Mouse (Mus musculus) small intestine, adult 2 months (tissue): Measurements from ENCODE around the gene Nfe2l1. TPM values are rescaled to one million over a fixed set of nuclear protein-coding genes. Genes with fewer than 3 reads are reported as not detected.

ENCODE experiments used
- H3K27ac ChIP-seq: fragments of 200-500 bp; 2 replicates; pipeline ENCODE4 v1.5.1; 2012; ENCODE audit warnings: low read depth, low read length, control low read depth, inconsistent platforms; ENCODE audit not compliant: insufficient read depth
- H3K27me3 ChIP-seq: fragments of 200-500 bp; 2 replicates; pipeline ENCODE4 v1.6.1; 2012; ENCODE audit warnings: mild to moderate bottlenecking, moderate library complexity, low read length, inconsistent platforms; ENCODE audit not compliant: control insufficient read depth, insufficient read depth
- H3K36me3 ChIP-seq: fragments of 200-500 bp; 2 replicates; pipeline ENCODE4 v1.6.1; 2012; ENCODE audit warnings: mild to moderate bottlenecking, low read length, control low read depth, inconsistent platforms; ENCODE audit not compliant: control insufficient read depth, insufficient read depth
- H3K4me1 ChIP-seq: fragments of 200-500 bp; 2 replicates; pipeline ENCODE4 v1.6.1; 2012; ENCODE audit warnings: low read length, inconsistent platforms, mixed read lengths; ENCODE audit not compliant: control insufficient read depth, insufficient read depth, insufficient read length
- H3K4me3 ChIP-seq: fragments of 200-500 bp; 2 replicates; pipeline ENCODE4 v1.5.1; 2012; ENCODE audit warnings: low read depth, mild to moderate bottlenecking, control low read depth, inconsistent platforms, low read length, moderate library complexity
- CTCF ChIP-seq: fragments of 200-500 bp; IDR thresholded peaks from 2 replicates; pipeline ENCODE4 v1.5.1; 2012; ENCODE audit warnings: low read depth, mild to moderate bottlenecking, control low read depth, inconsistent platforms, low read length, moderate library complexity, mixed read lengths; ENCODE audit not compliant: insufficient replicate concordance, insufficient read length; ENCODE audit errors: extremely low read depth
- POLR2A ChIP-seq: fragments of 200-500 bp; IDR thresholded peaks from 2 replicates; pipeline ENCODE4 v1.6.1; 2012; ENCODE audit warnings: low read depth, mild to moderate bottlenecking, control low read depth, inconsistent platforms, low read length, moderate library complexity
- WGBS: fragments of 180-500 bp; shearing (Covaris S2); methylation state at CpG from one replicate; pipeline ENCODE4 v1.1.7; 2018; 5-methylcytosine and 5-hydroxymethylcytosine counted together
- polyA plus RNA-seq: library from polyadenylated mRNA; depleted of rRNA; stranded (reverse); fragments of >200 nt; gene quantifications from 2 replicates; pipeline ENCODE4 v1.2.3, GENCODE M21; 2012

The Nfe2l1 gene
- polyA plus RNA-seq, 1 experiment: 87.5 TPM

- Histone ChIP-seq H3K27me3 (peaks cover 21% of the 10 kb centered on the region), H3K27ac (no peak overlapping the region), H3K36me3 (no peaks in the 10 kb centered on the region), H3K4me3 (no peak overlapping the region), H3K4me1 (peaks cover 7% of the 10 kb centered on the region; the same call in 1 of the 2 replicates)
- no peak for TF ChIP-seq CTCF
- no peak for TF ChIP-seq POLR2A
- WGBS: 55% methylated on average over 3 of the region's 3 CpGs
Measured at GRCm38 (mm10) chr11:96847240-96847639, 17.5 kb upstream of the Nfe2l1 start.

- H3K4me3 ChIP-seq: no peak overlapping the region
- H3K27me3 ChIP-seq: peaks cover 1% of the 10 kb centered on the region; the same call in 1 of the 2 replicates
- 57% methylated on average over 3 of the region's 3 CpGs for WGBS
- TF ChIP-seq POLR2A (no peak), CTCF (no peak)
- H3K36me3 ChIP-seq: no peaks in the 10 kb centered on the region
- no peak overlapping the region for H3K27ac ChIP-seq
- H3K4me1 ChIP-seq: no peaks in the 10 kb centered on the region
Measured at GRCm38 (mm10) chr11:96843627-96844026, 13.9 kb upstream of the Nfe2l1 start.

DNA sequence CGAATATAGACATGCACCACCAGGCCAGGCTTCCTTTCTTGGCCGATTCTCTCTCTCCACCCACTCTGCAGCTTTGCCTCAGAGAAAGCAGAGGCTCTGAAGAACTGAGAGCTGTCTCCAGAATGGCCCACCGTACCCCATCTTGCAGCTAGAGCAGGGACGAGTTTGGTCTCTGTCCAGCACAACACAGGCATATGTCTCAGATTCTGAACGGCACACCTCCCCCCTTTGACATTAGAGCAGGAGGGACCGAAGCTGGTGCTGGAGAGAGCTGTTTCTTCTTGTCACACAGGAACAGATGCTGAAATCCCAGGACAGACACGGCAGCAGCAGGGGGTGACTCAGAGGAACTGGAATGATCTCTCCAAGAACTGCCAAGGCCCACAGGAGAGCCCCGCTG lies 10.5 kb upstream of the Nfe2l1 start:
- Histone ChIP-seq H3K4me3 (no peak overlapping the region), H3K36me3 (no peaks in the 10 kb centered on the region), H3K27ac (no peak overlapping the region), H3K4me1 (no peaks in the 10 kb centered on the region), H3K27me3 (no peaks in the 10 kb centered on the region; the same call in 1 of the 2 replicates)
- TF ChIP-seq POLR2A (no peak), CTCF (no peak)
- WGBS: 45% methylated on average over 8 of the region's 8 CpGs

DNA sequence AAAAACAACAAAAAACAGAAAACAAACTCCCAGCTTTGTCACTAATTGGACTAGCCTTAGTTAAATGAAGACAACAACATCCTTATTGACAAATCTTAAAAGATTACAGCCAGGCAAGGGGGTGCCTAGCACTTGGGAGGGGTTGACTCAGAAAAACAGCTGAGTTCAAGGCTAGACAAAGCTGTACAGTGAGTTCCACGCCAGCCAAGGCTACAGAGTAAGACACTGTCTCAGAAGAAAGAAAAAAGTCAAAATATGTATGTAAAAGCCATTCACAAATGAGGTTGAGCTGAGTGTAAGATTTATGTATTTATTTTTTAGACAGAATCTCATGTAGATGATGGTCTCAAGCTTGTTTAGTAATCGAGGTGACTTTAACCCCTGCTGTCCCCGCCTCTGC lies 10.1 kb upstream of the Nfe2l1 start:
- Histone ChIP-seq H3K27ac (no peak overlapping the region), H3K27me3 (no peaks in the 10 kb centered on the region; the same call in 1 of the 2 replicates), H3K4me1 (no peaks in the 10 kb centered on the region), H3K4me3 (no peak overlapping the region), H3K36me3 (no peaks in the 10 kb centered on the region)
- WGBS: 58% methylated on average over 3 of the region's 3 CpGs
- no peak for TF ChIP-seq CTCF
- TF ChIP-seq POLR2A: no peak

GRCm38 (mm10) chr11:96839428-96839827 lies 9.7 kb upstream of the Nfe2l1 start:
- WGBS: 65% methylated on average over 7 of the region's 7 CpGs
- no peak for TF ChIP-seq CTCF
- TF ChIP-seq POLR2A: no peak

GRCm38 (mm10) chr11:96838341-96838740 lies 8.6 kb upstream of the Nfe2l1 start:
- no peaks in the 10 kb centered on the region for H3K36me3 ChIP-seq
- no peaks in the 10 kb centered on the region for H3K4me1 ChIP-seq
- H3K27me3 ChIP-seq: no peaks in the 10 kb centered on the region; the same call in 1 of the 2 replicates
- no peak overlapping the region for H3K4me3 ChIP-seq
- TF ChIP-seq POLR2A (no peak), CTCF (no peak)
- WGBS: 75% methylated on average over 4 of the region's 4 CpGs
- no peak overlapping the region for H3K27ac ChIP-seq

More at GRCm38 (mm10) chr11:96839428-96839827, 9.7 kb upstream of the Nfe2l1 start:
- Histone ChIP-seq H3K4me1 (no peaks in the 10 kb centered on the region), H3K27ac (no peak overlapping the region), H3K27me3 (no peaks in the 10 kb centered on the region; the same call in 1 of the 2 replicates), H3K36me3 (no peaks in the 10 kb centered on the region), H3K4me3 (no peak overlapping the region)

GRCm38 (mm10) chr11:96837298-96837697 lies 7.5 kb upstream of the Nfe2l1 start:
- 11% methylated on average over 9 of the region's 9 CpGs for WGBS
- no peak overlapping the region for H3K4me3 ChIP-seq
- TF ChIP-seq POLR2A: no peak
- TF ChIP-seq CTCF: peak; percentile 45; the same call in 1 of the 2 replicates
- no peaks in the 10 kb centered on the region for H3K4me1 ChIP-seq
- no peak overlapping the region for H3K27ac ChIP-seq
- H3K27me3 ChIP-seq: no peaks in the 10 kb centered on the region; the same call in 1 of the 2 replicates
- H3K36me3 ChIP-seq: no peaks in the 10 kb centered on the region
